Mouse (Mus musculus) spleen, adult 2 months (tissue): Measurements from ENCODE around the gene Ehbp1l1.
A peak's percentile ranks its signal among the peaks of the same experiment; 100 is the strongest.

ENCODE experiments used
- CTCF ChIP-seq: fragments of 200-500 bp; IDR thresholded peaks from 2 replicates; pipeline ENCODE4 v1.5.1; 2011; ENCODE audit warnings: mild to moderate bottlenecking, inconsistent platforms; ENCODE audit not compliant: insufficient read depth, insufficient read length, insufficient replicate concordance; ENCODE audit errors: extremely low read depth
- POLR2A ChIP-seq: fragments of 200-500 bp; IDR thresholded peaks from 2 replicates; pipeline ENCODE4 v1.6.1; 2011; ENCODE audit warnings: low read depth, low read length, inconsistent platforms

GRCm38 (mm10) chr19:5727701-5728100 lies 1.6 kb upstream of the Ehbp1l1 start:
- TF ChIP-seq POLR2A (no peak), CTCF (peak; percentile 97)
